Mouse (Mus musculus): Measurements from ENCODE around the gene 2310002L09Rik. TPM values are rescaled to one million over a fixed set of nuclear protein-coding genes. Genes with fewer than 3 reads are reported as not detected.
"Not testable (repeated sequence)": the region's sequence is repeated elsewhere in the genome, so short reads cannot be mapped to it uniquely, and the experiment has no call there.

The 2310002L09Rik gene
- polyA plus RNA-seq (2015; fragmentation: Nextera tagmentation; extraction: Ambion mirVana): 6.1 and 15.1 TPM in 2 replicates

DNA sequence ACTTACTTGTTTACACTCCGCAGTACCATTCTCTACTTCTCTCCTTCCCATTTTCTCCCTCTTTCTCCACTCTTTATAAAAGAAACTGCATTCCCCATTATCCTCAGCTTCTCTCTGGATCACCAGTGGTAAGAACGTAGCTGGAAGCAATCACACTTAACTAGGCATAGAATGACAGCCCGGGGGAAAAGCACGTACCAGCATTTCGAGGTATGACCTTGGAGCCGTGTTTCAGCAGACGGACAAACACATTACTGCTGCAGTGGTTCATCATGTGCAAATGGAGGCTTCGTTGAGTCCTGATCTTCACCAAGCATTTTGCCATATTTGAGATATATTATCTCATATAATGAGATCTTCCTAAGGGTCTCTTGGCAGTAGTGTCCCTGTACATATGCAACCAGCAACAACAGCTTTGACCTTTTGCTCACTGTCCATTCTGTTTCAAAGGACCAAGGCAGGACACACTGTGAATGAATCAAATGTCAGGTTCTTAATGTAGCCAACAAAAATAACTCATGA is at the start of gene 2310002L09Rik:
Gene 2310002L09Rik, minus strand, starts transcription at position 472 of the 522 bp plus-strand sequence.
- Histone ChIP-seq H3K4me3 (no peak within 1 kb of the TSS), H3K36me3 (no peaks in the 10 kb centered on the region), H3K9me3 (no peaks in the 10 kb centered on the region), H3K9ac (no peak within 1 kb of the TSS), H3K4me1 (no peaks in the 10 kb centered on the region), H3K4me2 (no peak within 1 kb of the TSS), H3K27ac (no peak within 1 kb of the TSS), H3K27me3 (no peaks in the 10 kb centered on the region)
- no peak for ATAC-seq (ENCODE audit: insufficient number of reproducible peaks, low FRiP score, low TSS enrichment, low read depth)
- WGBS: 68% methylated on average over 8 of the region's 8 CpGs

- H3K9me3 ChIP-seq: no peaks in the 10 kb centered on the region
Measured at GRCm38 (mm10) chr4:73980454-73980853, 29.8 kb upstream of the 2310002L09Rik start.

GRCm38 (mm10) chr4:73920660-73921059 is 30.0 kb downstream of the 2310002L09Rik start, which contains the start of gene Gm11756:
TSS of gene Gm11756 (minus strand) at chr4:73920760.
- H3K27ac ChIP-seq; H3K4me1 ChIP-seq; H3K4me2 ChIP-seq; H3K27me3 ChIP-seq; H3K4me3 ChIP-seq; H3K36me3 ChIP-seq; H3K9me3 ChIP-seq; H3K9ac ChIP-seq; ATAC-seq (ENCODE audit: insufficient number of reproducible peaks, low FRiP score, low TSS enrichment, low read depth): not testable (repeated sequence)
- WGBS: 82% methylated on average over 6 of the region's 6 CpGs

More at GRCm38 (mm10) chr4:73980454-73980853, 29.8 kb upstream of the 2310002L09Rik start:
- Histone ChIP-seq H3K27me3 (no peaks in the 10 kb centered on the region), H3K27ac (no peak overlapping the region), H3K4me2 (no peak overlapping the region), H3K4me3 (no peak overlapping the region), H3K36me3 (no peaks in the 10 kb centered on the region), H3K4me1 (no peaks in the 10 kb centered on the region), H3K9ac (no peak overlapping the region)
- 69% methylated on average over 3 of the region's 3 CpGs for WGBS
- ATAC-seq (ENCODE audit: insufficient number of reproducible peaks, low FRiP score, low TSS enrichment, low read depth): no peak

GRCm38 (mm10) chr4:73905853-73906252 is 44.8 kb downstream of the 2310002L09Rik start, which contains the start of gene Gm13871:
TSS of gene Gm13871 (minus strand) at chr4:73905953.
- not testable (repeated sequence) for H3K27ac ChIP-seq; H3K9me3 ChIP-seq; ATAC-seq (ENCODE audit: insufficient number of reproducible peaks, low FRiP score, low TSS enrichment, low read depth); H3K9ac ChIP-seq; H3K4me3 ChIP-seq; H3K4me2 ChIP-seq; H3K4me1 ChIP-seq; H3K27me3 ChIP-seq; H3K36me3 ChIP-seq
- WGBS: no CpG with 5 or more reads among the region's 4 CpGs

GRCm38 (mm10) chr4:73891012-73891411 is 59.6 kb downstream of the 2310002L09Rik start, which contains the start of gene Gm11757:
TSS of gene Gm11757 (minus strand) at chr4:73891112.
- H3K4me1 ChIP-seq; H3K27me3 ChIP-seq; H3K27ac ChIP-seq; ATAC-seq (ENCODE audit: insufficient number of reproducible peaks, low FRiP score, low TSS enrichment, low read depth); H3K9me3 ChIP-seq; H3K4me2 ChIP-seq; H3K36me3 ChIP-seq; H3K9ac ChIP-seq; H3K4me3 ChIP-seq: not testable (repeated sequence)
- WGBS: no CpG with 5 or more reads among the region's 4 CpGs

Other genes with a start within 250 kb of the 2310002L09Rik start
- 0.43 and 0.55 TPM in 2 replicates for gene Rasef, start 159.9 kb downstream of the 2310002L09Rik start, polyA plus RNA-seq (2015; fragmentation: Nextera tagmentation; extraction: Ambion mirVana)
- gene Gm11758, start 74.6 kb downstream of the 2310002L09Rik start, polyA plus RNA-seq (2015; fragmentation: Nextera tagmentation; extraction: Ambion mirVana): not detected in 2 replicates
- not detected in 2 replicates for gene Gm11757, start 59.7 kb downstream of the 2310002L09Rik start, polyA plus RNA-seq (2015; fragmentation: Nextera tagmentation; extraction: Ambion mirVana)
- not detected in 2 replicates for gene Gm13871, start 44.9 kb downstream of the 2310002L09Rik start, polyA plus RNA-seq (2015; fragmentation: Nextera tagmentation; extraction: Ambion mirVana)
- gene Gm11756, start 30.1 kb downstream of the 2310002L09Rik start, polyA plus RNA-seq (2015; fragmentation: Nextera tagmentation; extraction: Ambion mirVana): not detected in 2 replicates
- gene Frmd3, start 62.6 kb upstream of the 2310002L09Rik start, polyA plus RNA-seq (2015; fragmentation: Nextera tagmentation; extraction: Ambion mirVana): 2.2 and 3.4 TPM in 2 replicates

Data from limb, embryonic 15.5 days (tissue).